Mouse (Mus musculus) gastrocnemius, adult 2 months (tissue): ENCODE measurements around the gene Cxcl1. TPM values are rescaled to one million over a fixed set of nuclear protein-coding genes. Genes with fewer than 3 reads are reported as not detected.

Source experiments
- DNase-seq: peaks from one replicate; pipeline ENCODE4 v3.0.0; 2022
- H3K27ac ChIP-seq: fragments of 200-600 bp; 2 replicates; pipeline ENCODE4 v1.8.1; 2022; ENCODE audit warnings: mild to moderate bottlenecking
- H3K4me3 ChIP-seq: fragments of 200-600 bp; 2 replicates; pipeline ENCODE4 v1.8.1; 2022; ENCODE audit warnings: mild to moderate bottlenecking, moderate library complexity
- CTCF ChIP-seq: fragments of 200-600 bp; IDR thresholded peaks from 2 replicates; pipeline ENCODE4 v1.8.1; 2022; ENCODE audit warnings: antibody characterized with exemption, mild to moderate bottlenecking, moderate library complexity
- intact Hi-C: fragments of 180-260 bp; cut with DNase I; formaldehyde crosslinking; loops from one replicate; pipeline ENCODE4 v1.15.1; 2025
- total RNA-seq, 2 experiments: library from RNA; stranded (reverse); gene quantifications; 2 replicates each; pipeline ENCODE4 v1.2.3; 2021

The Cxcl1 gene
- total RNA-seq, 2 experiments from 2014 or later, result 0.26 TPM; not detected in 1

DNA sequence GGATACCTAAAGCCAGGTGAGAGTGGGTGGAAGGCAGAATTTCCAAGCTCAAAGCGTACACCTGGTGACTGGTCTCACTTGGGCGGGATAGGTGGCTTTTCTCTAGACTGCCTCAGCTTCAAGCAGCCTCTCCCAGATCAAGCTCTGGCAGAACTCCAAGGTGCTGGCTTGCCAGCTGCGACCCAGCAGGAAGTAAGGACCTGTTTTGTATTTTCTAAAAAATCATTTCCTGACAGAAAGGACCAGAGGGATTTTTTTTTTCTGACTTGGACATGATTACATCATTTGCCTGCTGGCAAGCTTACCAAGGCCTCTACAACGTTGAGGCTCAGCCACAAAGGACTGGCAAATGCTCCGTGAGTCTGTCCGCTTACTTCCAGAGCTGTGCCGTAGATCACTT is 9.1 kb downstream of the Cxcl1 start:
- Histone ChIP-seq H3K4me3 (no peak overlapping the region), H3K27ac (no peak overlapping the region)
- intact Hi-C loops, result no loop called here
- DNase-seq, result peak; percentile 60
- no peak for TF ChIP-seq CTCF

DNA sequence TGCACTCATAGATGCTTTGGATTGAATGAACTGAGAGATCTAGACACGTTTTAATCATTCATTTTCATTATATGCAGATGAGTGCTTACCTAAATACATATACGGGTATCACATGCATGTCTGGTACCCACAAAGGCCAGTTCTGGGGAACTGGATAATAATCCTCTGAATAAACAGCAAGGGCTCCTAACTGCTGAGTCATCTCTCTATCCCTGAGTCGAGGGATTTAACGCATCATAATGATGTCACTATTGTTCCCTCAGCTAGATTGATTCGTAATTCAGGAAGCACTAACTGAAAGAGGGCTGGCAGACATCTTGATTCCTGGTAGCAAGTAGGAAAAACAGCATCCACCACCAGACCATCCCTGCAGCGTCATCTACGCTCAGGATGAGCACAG is 9.6 kb downstream of the Cxcl1 start:
- no peak overlapping the region for H3K4me3 ChIP-seq
- intact Hi-C loops, result no loop called here
- TF ChIP-seq CTCF, result no peak
- DNase-seq, result no peak
- H3K27ac ChIP-seq, result no peak overlapping the region

DNA sequence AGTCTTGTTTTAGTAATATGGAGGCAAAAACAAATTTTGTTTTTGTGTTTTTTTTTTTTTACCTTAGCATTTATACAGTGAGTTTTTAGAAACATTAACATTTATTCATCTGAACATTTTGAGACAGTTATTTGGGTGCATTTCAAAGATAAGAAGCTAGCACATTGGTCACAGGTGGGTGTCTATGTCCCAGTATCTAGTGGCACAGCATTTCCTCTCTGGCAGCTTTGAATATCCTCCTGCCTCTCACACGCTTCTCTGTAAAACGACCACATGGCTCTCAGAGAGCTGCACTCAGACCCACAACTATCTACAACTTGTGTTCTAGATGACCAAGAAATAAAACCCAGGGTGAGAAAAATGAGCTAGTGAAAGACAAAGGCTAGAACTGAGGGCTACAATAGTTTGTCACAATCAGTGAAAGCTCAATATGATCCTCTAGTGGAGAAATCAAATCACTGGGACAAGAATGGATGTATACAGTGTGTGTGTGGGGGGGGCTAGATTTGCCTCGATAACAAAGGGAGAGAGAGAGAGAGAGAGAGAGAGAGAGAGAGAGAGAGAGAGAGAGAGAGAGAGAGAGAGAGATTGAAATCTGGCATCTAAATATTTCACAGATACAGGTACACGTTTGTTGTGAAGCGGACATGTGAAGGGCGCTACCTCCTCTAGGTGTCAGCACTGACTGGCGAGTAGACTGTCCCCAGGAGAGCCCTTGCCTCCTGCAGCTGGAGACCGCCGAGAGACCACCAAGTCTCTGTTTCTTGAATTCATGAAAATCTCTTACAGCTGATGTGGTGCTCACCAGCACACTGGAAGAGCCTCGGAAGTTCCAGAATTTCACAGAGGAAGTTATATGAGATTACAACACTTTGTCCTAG is 11.6 kb downstream of the Cxcl1 start:
- Histone ChIP-seq H3K27ac (no peak overlapping the region), H3K4me3 (peak overlapping the region; percentile 50; the same call in 1 of the 2 replicates)
- peak; percentile 33; the same call in 1 of the 2 replicates for TF ChIP-seq CTCF
- intact Hi-C loops, result no loop called here
- DNase-seq, result no peak

DNA sequence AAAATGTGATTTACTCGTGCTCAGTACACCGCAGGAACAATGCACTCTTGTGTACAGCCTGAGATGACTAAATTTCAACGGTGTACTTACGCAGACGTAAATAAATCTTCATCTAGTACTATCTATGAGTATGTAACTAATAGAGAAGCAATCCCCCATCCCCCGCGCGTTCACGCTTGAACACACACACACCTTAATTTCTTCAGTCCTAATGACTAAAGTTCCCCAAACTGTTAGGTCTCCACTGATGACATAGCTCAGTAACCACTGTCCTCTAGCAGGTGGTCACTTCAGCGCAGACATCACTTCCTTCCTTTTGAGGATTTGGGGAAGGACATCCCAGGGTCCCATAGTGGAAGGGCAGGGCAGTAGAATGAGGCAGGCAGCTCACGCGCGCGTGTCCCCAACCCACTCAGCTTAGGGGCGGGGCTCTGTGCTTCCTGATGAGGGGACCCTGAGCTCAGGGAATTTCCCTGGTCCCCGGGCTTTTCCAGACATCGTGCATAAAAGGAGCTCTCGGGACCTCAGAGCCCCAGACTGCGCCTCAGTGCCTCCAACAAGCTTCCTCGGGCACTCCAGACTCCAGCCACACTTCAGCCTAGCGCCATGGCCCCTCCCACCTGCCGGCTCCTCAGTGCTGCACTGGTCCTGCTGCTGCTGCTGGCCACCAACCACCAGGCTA is 12.4 kb downstream of the Cxcl1 start, which contains the start of gene Cxcl2:
Gene Cxcl2 (plus strand): TSS at position 533 of the 682 bp plus-strand sequence.
- Histone ChIP-seq H3K4me3 (peak within 1 kb of the TSS; percentile 50), H3K27ac (no peak within 1 kb of the TSS)
- intact Hi-C loops, result no loop called here
- TF ChIP-seq CTCF, result no peak
- DNase-seq, result no peak

DNA sequence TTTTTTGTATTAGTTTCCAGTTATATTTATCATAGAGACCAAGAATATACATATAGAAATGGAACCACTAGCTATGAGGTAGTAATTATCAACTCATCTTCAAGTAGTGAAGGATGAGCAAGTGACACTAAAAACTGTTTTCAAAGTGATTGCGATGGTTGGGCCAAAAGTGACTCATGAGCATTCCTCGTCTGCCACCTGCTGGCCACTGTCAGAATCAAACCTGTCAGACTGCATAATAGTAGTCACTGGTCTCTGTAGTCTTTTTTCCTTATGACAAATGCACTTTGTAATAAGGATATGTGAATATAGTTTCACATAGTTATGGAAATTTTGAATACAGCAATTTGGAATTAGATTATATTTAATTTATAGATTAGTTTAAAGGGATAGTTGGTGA is 17.9 kb downstream of the Cxcl1 start:
- DNase-seq, result peak; percentile 62
- intact Hi-C loops, result loop anchor here (2.0 to 5.0 kb wide), 2 partner anchors 248 to 307 kb away; no protein-coding TSS in a partner anchor
- H3K4me3 ChIP-seq, result no peak overlapping the region
- H3K27ac ChIP-seq, result no peak overlapping the region
- TF ChIP-seq CTCF, result peak; percentile 79

DNA sequence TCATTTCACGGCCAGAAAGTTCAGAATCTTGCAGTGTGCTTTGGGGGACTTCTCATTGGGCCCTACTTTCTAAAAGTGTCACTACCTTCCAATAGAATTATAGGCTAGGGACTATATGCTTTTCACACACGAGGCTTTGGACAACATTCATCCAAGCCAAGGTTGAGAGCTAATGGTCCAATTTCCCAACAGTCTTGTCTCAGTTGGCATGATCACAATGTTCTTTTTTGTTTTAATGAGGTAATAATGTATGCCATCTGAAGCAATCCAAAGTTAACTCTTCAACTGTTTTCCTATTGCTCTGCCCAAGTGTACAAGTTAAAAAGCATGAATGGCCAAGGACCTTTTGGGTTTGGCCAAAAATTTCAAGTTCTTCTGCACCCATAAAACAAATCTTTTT is 28.5 kb downstream of the Cxcl1 start:
- TF ChIP-seq CTCF, result no peak
- no peak overlapping the region for H3K27ac ChIP-seq
- intact Hi-C loops, result no loop called here
- no peak overlapping the region for H3K4me3 ChIP-seq
- DNase-seq, result no peak

DNA sequence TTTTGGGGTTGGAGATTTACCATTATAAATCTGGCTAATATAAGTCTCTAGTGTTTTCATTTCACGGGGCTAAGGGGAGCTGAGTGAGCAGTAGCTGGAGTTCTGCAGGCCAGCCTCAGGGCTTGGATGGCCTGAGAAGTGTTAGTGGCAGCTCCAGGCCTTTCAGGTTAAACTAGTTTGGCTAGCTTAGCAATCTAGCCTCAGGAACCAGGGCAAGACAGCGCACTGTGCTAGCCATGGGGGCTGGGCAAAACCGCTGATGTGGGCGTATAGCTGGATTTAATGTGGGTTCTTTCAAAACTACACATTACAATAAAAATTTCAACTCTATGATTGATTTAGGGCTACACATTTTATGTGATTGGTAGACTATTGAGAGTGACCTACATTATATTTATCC is 31.9 kb downstream of the Cxcl1 start:
- H3K27ac ChIP-seq, result no peak overlapping the region
- intact Hi-C loops, result no loop called here
- no peak for TF ChIP-seq CTCF

DNA sequence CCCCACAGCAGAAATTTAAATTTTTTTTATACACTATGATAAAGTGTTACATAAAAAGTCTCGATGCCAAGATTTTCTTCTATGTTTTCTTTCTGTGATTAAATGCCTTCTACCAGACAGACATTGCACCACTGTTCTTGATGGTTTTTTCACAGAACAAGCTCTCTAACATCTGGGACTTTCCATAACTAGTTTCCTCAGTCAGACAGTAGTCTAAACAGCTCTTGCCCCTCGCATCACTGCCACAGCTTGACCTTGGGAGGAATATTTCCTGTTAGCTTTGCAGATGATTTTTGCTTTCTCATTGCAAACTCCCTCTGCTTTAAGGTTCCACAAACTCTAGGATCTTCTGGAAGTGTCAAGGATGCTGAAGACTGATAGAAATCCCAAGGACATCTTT is 39.5 kb downstream of the Cxcl1 start:
- Histone ChIP-seq H3K27ac (peak overlapping the region; percentile 79), H3K4me3 (peak overlapping the region; percentile 84)
- DNase-seq, result no peak
- no peak for TF ChIP-seq CTCF
- intact Hi-C loops, result loop anchor here (5.0 kb wide), 1 partner anchor 268 kb away; no protein-coding TSS in a partner anchor

More for the DNA sequence above, 31.9 kb downstream of the Cxcl1 start:
- DNase-seq, result no peak
- no peak overlapping the region for H3K4me3 ChIP-seq

DNA sequence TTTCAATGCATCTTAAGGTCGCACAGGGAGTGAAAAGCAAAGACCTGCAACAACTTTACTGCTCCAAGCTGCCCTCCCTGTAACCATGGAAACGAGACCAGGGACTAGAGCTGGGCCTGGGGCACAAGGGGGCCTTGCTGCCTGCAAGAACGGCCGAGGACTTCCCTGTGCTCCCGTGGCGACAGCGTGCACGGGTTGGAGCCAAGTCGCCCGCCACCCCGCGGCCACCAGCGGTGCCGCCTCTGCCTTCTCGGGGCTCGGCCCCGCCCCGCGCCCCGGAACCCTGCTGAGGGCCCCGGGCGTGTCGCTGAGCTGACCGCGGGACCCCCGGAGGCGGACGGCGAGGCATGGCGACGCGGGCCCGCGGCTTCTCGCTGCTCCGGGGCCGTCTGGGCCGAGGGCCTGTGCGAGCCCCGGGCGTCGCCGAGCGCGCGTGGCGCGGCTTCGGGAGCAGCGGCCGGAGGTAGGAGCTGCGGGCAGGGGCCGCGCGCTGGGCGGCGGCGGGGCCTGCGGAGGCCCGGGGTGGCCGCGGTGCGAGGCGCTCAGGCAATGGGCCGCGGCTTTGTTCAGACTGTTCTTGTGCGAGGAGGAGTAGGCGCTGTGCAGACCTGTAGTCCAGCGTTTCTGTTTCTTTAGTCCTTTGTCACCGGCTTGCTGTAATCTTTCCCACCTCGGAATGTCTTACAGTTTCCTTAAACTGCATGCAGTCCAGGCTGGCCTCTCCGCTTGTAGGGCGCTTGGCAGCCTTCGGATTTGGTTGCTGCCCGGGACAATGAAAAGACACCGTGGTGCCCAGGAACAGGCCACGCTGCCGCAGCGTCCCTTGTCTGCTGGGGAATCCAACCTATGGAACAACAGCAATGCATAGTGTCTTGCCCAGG is 40.2 kb downstream of the Cxcl1 start, which contains the start of gene Mthfd2l:
Gene Mthfd2l (plus strand): TSS at position 147 of the 881 bp plus-strand sequence.
- Histone ChIP-seq H3K4me3 (peak within 1 kb of the TSS; percentile 84), H3K27ac (peak within 1 kb of the TSS; percentile 79)
- DNase-seq, result peak; percentile 92
- intact Hi-C loops, result loop anchor here (5.0 kb wide), 1 partner anchor 269 kb away; no protein-coding TSS in a partner anchor
- peak; percentile 90 for TF ChIP-seq CTCF

DNA sequence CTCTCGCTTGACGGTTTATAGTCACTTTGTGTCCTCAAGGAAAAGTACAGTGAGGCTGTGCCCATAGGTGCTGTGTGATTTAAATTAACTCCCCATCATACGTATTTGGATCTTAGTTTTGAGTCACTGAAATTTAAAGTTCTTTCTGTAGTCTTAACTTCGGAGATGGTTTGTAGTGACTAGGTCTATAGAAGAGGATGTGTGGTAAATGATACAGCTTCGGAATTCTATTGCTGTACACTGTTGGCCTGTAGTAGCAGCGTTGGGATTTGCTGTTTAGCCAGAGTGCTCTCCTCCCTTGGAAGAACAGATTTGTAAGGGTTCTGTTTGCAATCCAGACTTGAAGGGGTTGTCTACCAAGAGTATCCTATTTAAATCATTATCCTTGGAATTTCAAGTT is 40.9 kb downstream of the Cxcl1 start:
- no peak for DNase-seq
- Histone ChIP-seq H3K27ac (peak overlapping the region; percentile 79), H3K4me3 (peak overlapping the region; percentile 84)
- TF ChIP-seq CTCF, result no peak
- intact Hi-C loops, result loop anchor here (5.0 kb wide), 1 partner anchor 270 kb away; no protein-coding TSS in a partner anchor

DNA sequence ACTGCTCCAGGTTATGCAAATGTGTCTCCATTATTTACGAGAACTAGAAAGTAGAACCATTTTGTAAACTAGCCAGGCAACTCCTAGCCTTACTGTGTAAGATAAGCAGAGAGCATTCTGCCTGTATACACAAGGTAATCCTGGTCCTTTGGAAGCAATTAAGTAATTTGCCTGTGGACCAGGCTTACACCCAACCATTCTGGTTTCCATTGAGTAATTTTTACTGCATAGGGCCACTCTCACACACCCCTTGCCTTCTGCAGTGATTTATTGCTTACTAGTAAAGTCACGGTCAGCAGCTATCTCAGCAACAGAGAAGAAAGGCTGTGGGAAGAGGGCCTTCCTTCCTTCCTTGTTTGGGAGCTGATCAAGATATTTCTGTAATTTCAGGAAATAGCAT is 45.7 kb downstream of the Cxcl1 start:
- H3K4me3 ChIP-seq, result no peak overlapping the region
- DNase-seq, result no peak
- H3K27ac ChIP-seq, result no peak overlapping the region
- no peak for TF ChIP-seq CTCF
- intact Hi-C loops, result no loop called here

Other genes starting within 250 kb of the Cxcl1 start
- not detected for gene Cxcl5, start 131.9 kb upstream of the Cxcl1 start, total RNA-seq
- under 1 TPM in 1 of 2 experiments, not detected in 1; 0.54 TPM for gene Ppbp, start 122.7 kb upstream of the Cxcl1 start, total RNA-seq
- gene Pf4, start 118.8 kb upstream of the Cxcl1 start, total RNA-seq, result 10 to 100 TPM in 1 of 2 experiments, 1 to 10 TPM in 1; 5.4 to 12.4 TPM
- gene Cxcl3, start 105.1 kb upstream of the Cxcl1 start, total RNA-seq, result not detected
- not detected for gene Cxcl15, start 96.7 kb upstream of the Cxcl1 start, total RNA-seq
- gene Cxcl2, start 12.6 kb downstream of the Cxcl1 start, total RNA-seq, result not detected
- 1 to 10 TPM; 6.5 to 6.7 TPM for gene Mthfd2l, start 39.9 kb downstream of the Cxcl1 start, total RNA-seq
- under 1 TPM; 0.28 to 0.42 TPM for gene Epgn, start 136.2 kb downstream of the Cxcl1 start, total RNA-seq
- gene Ereg, start 183.4 kb downstream of the Cxcl1 start, total RNA-seq, result not detected
- gene Areg, start 248.4 kb downstream of the Cxcl1 start, total RNA-seq, result not detected